Mouse (Mus musculus) limb, embryonic 11.5 days (tissue): ENCODE measurements around the gene 1110008L16Rik. TPM values are rescaled to one million over a fixed set of nuclear protein-coding genes. Genes with fewer than 3 reads are reported as not detected.

ENCODE experiments used
- ATAC-seq: fragments of 200-750 bp; cut with Nextera tagmentation; 2 replicates; pipeline ENCODE4 v1.8.0; 2017; ENCODE audit warnings: low read depth; ENCODE audit not compliant: insufficient number of reproducible peaks, low FRiP score, low TSS enrichment
- DNase-seq: peaks from one replicate; pipeline ENCODE4 v3.0.0-alpha.2; 2015; ENCODE audit warnings: low spot score
- H3K27ac ChIP-seq: fragments of 300-500 bp; sonication (generic); replicated peaks from 2 replicates; pipeline ENCODE4 v1.5.1; 2014; ENCODE audit warnings: low read depth, mild to moderate bottlenecking, low read length
- H3K27me3 ChIP-seq: fragments of 300-500 bp; sonication (generic); 2 replicates; pipeline ENCODE4 v1.6.1; 2014; ENCODE audit warnings: mild to moderate bottlenecking, low read length, mixed read lengths; ENCODE audit not compliant: control insufficient read depth, insufficient read depth
- H3K36me3 ChIP-seq: fragments of 300-500 bp; sonication (generic); 2 replicates; pipeline ENCODE4 v1.6.1; 2014; ENCODE audit warnings: mild to moderate bottlenecking, low read length, moderate library complexity, mixed read lengths; ENCODE audit not compliant: control insufficient read depth, insufficient read depth
- H3K4me1 ChIP-seq: fragments of 300-500 bp; sonication (generic); 2 replicates; pipeline ENCODE4 v1.6.1; 2014; ENCODE audit warnings: low read length, mixed read lengths; ENCODE audit not compliant: control insufficient read depth, insufficient read depth
- H3K4me2 ChIP-seq: fragments of 300-500 bp; sonication (generic); 2 replicates; pipeline ENCODE4 v1.6.1; 2014; ENCODE audit warnings: low read depth, mild to moderate bottlenecking, moderate library complexity; ENCODE audit not compliant: severe bottlenecking
- H3K4me3 ChIP-seq: fragments of 300-500 bp; sonication (generic); 2 replicates; pipeline ENCODE4 v1.5.1; 2014; ENCODE audit warnings: low read depth, low read length
- H3K9ac ChIP-seq: fragments of 300-500 bp; sonication (generic); 2 replicates; pipeline ENCODE4 v1.6.1; 2014; ENCODE audit warnings: mild to moderate bottlenecking, low read length
- H3K9me3 ChIP-seq: fragments of 300-500 bp; sonication (generic); 2 replicates; pipeline ENCODE4 v1.6.1; 2016; ENCODE audit warnings: low read length; ENCODE audit not compliant: control insufficient read depth
- WGBS: fragments of 180-500 bp; shearing (Covaris S2); extraction: QIAGEN DNeasy Blood & Tissue Kit; methylation state at CpG from one replicate; pipeline ENCODE4 v1.1.7; 2014; 5-methylcytosine and 5-hydroxymethylcytosine counted together
- polyA plus RNA-seq: library from polyadenylated mRNA; unstranded; fragments of >200 nt; fragmentation: Nextera tagmentation; extraction: Ambion mirVana; gene quantifications from 2 replicates; pipeline ENCODE4 v1.2.1, GENCODE M21; 2014

Gene 1110008L16Rik
- polyA plus RNA-seq, 1 experiment from 2014 or later = 17.1 TPM

DNA sequence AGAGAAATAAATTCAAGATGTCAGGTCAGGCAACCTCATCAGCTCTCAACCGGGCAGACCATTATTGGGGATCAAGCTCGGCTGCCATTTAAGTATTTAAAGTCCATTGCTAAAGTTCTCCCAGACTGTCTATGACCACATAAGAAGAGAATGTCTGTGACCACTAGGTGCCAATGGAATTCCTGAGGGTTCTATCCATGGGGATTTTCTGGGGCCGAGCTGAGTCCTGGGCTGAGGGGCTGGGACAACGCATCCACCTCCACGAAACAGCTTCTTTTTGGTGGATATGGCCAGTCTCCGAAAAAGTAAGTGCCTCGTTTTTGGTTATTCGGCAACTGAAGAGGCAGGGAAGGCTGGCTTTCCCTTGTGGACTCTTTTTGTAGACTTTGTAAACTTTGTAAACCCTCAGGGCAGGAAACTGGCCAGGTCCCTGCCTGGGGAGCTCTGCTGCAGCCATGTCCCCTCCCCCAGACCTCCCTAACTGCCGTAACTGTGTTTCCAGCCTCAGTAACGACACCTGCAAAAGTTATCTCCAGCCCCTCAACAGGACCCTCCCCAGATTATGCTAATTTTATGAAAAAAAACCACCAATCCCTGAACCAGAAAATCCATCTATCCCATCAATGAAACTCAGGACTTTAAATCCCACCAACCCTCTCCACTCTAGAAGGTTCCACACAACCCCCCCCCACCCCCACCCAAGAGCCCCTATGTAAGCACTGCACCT, 84.8 kb downstream of the 1110008L16Rik start, which contains the start of gene Psma6:
TSS of gene Psma6 (plus strand) at position 200 of the 727 bp plus-strand sequence.
- Histone ChIP-seq H3K4me1 (no peaks in the 10 kb centered on the region), H3K27ac (no peak within 1 kb of the TSS; the same call in 1 of the 2 replicates), H3K4me2 (no peak within 1 kb of the TSS), H3K9me3 (no peaks in the 10 kb centered on the region), H3K36me3 (no peaks in the 10 kb centered on the region), H3K4me3 (no peak within 1 kb of the TSS), H3K27me3 (no peaks in the 10 kb centered on the region), H3K9ac (no peak within 1 kb of the TSS)
- DNase-seq (no peak), ATAC-seq (no peak)
- WGBS = 63% methylated on average over 10 of the region's 10 CpGs

DNA sequence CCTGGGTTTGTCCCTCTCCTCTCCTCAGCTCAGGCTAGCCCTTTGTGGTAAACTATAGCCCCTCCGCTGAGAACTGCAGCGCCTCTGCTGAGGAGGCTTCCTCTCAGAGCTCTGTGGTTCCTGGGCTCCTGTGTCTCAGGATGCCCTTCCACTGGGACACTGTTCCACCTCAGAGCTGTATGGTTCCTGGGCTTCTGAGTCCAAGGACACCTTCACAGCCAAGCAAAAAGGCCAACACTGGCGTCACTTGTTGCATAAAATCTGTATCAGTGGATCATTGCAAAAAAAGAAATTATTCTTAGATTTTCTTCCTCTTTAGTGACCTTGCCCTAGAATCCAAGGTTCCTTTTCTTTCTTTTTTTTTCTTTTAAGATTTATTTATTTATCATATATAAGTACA, 85.4 kb downstream of the 1110008L16Rik start:
- Histone ChIP-seq H3K9ac (no peak overlapping the region), H3K36me3 (no peaks in the 10 kb centered on the region), H3K9me3 (no peaks in the 10 kb centered on the region), H3K27me3 (no peaks in the 10 kb centered on the region), H3K27ac (no peak overlapping the region), H3K4me2 (no peak overlapping the region), H3K4me3 (no peak overlapping the region), H3K4me1 (no peaks in the 10 kb centered on the region)
- DNase-seq (no peak), ATAC-seq (no peak)
- 82% methylated on average over 3 of the region's 3 CpGs for WGBS

DNA sequence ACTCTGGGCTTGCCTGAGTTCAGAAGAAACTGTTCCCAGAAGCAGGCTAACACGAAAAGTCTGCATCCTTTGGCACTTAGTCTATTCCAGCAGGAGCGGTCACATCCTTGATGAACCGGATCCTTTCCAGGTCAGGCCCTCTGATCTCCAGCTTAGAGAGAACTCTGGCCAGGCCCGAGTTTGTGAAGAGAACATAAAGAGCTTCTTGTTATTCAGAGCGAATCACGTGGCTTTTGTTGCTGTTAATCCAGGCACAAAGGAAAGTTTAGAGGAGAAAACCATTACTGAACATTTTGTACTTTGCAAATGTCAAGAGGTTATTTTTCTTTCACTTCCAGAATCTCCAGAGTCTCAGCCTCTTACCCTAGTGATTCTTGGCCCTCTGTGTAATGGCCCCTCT, 86.6 kb downstream of the 1110008L16Rik start:
- H3K9ac ChIP-seq = no peak overlapping the region
- H3K4me2 ChIP-seq = no peak overlapping the region
- no peak overlapping the region for H3K27ac ChIP-seq
- no peaks in the 10 kb centered on the region for H3K36me3 ChIP-seq
- no peak overlapping the region for H3K4me3 ChIP-seq
- DNase-seq (no peak), ATAC-seq (no peak)
- 79% methylated on average over 6 of the region's 6 CpGs for WGBS
- no peaks in the 10 kb centered on the region for H3K4me1 ChIP-seq
- no peaks in the 10 kb centered on the region for H3K27me3 ChIP-seq
- H3K9me3 ChIP-seq = no peaks in the 10 kb centered on the region

- H3K4me2 ChIP-seq = no peak overlapping the region
- DNase-seq (no peak), ATAC-seq (no peak)
- H3K27me3 ChIP-seq = no peaks in the 10 kb centered on the region
- no peak overlapping the region for H3K4me3 ChIP-seq
- no peak overlapping the region for H3K9ac ChIP-seq
- H3K4me1 ChIP-seq = no peaks in the 10 kb centered on the region
- no peak overlapping the region for H3K27ac ChIP-seq
- no peaks in the 10 kb centered on the region for H3K36me3 ChIP-seq
- 75% methylated on average over 9 of the region's 9 CpGs for WGBS
- H3K9me3 ChIP-seq = no peaks in the 10 kb centered on the region
These were observed 87.1 kb downstream of the 1110008L16Rik start for GRCm38 (mm10) chr12:55386456-55386855.

DNA sequence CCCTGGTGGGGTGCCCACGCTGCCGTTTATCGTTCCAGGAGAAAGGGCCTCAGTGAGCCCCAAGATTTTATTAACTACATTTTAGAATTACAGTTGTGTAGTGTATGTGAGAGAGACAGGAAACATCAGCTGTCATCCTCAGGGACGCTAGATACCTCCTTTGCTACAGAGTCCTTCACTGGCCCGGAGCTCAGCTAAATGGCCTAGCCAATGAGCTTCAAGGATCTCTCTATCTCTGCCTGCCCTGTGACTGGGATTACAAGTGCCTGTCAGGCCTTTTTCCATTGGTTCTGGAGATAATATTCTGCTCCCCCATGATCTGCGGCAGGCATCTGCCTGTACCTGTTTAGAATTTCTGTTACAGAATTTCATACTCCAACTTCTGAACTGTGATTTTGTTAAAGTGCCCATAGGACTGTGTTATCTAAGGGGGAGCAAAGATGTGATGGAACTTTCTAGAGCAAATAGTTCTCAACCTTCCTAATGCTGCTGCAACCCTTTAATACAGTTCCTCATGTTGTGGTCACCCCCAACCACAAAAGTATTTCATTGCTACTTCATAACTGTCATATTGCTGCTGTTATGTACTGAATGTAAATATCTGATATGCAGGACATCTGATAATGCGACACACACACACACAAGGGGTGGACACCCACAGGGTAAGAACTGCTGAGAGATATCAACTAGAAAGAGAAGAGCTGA, 87.9 kb downstream of the 1110008L16Rik start:
- Histone ChIP-seq H3K9ac (no peak overlapping the region), H3K27ac (no peak overlapping the region), H3K4me2 (no peak overlapping the region), H3K36me3 (no peaks in the 10 kb centered on the region), H3K9me3 (no peaks in the 10 kb centered on the region), H3K27me3 (no peaks in the 10 kb centered on the region), H3K4me3 (no peak overlapping the region), H3K4me1 (no peaks in the 10 kb centered on the region)
- no peak for ATAC-seq
- WGBS = 82% methylated on average over 7 of the region's 7 CpGs
- DNase-seq = no peak

DNA sequence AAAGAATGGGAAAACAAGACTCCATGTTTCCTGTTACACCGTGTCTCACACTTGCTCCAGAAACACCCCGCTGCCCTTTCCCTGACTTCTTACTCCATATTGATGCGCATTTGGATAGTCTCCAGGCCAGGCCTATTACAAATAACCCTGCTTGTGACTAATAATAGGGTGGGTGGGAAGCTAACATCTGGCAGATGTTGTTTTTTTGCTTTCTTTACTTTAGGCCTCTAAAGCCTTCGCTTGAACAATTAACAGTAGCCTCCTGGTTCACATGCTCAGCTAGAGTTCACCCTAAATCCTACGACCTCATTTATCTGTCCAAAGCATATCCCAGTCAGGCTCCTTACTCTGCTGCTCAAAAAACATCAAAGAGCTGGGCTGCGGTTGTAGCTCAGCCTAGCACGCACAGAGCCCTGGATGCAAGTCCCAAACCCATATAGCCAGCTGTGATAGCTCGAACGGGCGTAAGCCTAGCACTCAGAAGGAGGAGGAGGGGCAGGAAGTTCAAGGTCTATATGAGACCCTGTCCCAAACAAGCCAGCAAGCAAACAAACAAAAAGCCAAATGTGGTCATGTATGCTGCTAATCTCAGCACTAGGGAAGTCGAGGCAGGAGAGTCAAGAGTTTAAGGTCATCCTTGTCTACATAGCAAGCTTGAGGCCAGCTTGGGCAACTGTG, 88.5 kb downstream of the 1110008L16Rik start:
- no peak overlapping the region for H3K9ac ChIP-seq

GRCm38 (mm10) chr12:55388478-55388877, 89.1 kb downstream of the 1110008L16Rik start:
- Histone ChIP-seq H3K27me3 (no peaks in the 10 kb centered on the region), H3K36me3 (no peaks in the 10 kb centered on the region), H3K9me3 (no peaks in the 10 kb centered on the region), H3K27ac (no peak overlapping the region), H3K4me1 (no peaks in the 10 kb centered on the region), H3K4me2 (no peak overlapping the region), H3K4me3 (no peak overlapping the region), H3K9ac (no peak overlapping the region)
- 68% methylated on average over 6 of the region's 6 CpGs for WGBS
- DNase-seq = no peak
- no peak for ATAC-seq

More for the DNA sequence above, 88.5 kb downstream of the 1110008L16Rik start:
- Histone ChIP-seq H3K27ac (no peak overlapping the region), H3K4me3 (no peak overlapping the region), H3K27me3 (no peaks in the 10 kb centered on the region), H3K4me2 (no peak overlapping the region), H3K36me3 (no peaks in the 10 kb centered on the region), H3K4me1 (no peaks in the 10 kb centered on the region), H3K9me3 (no peaks in the 10 kb centered on the region)
- WGBS = 71% methylated on average over 11 of the region's 11 CpGs
- no peak for DNase-seq
- no peak for ATAC-seq

DNA sequence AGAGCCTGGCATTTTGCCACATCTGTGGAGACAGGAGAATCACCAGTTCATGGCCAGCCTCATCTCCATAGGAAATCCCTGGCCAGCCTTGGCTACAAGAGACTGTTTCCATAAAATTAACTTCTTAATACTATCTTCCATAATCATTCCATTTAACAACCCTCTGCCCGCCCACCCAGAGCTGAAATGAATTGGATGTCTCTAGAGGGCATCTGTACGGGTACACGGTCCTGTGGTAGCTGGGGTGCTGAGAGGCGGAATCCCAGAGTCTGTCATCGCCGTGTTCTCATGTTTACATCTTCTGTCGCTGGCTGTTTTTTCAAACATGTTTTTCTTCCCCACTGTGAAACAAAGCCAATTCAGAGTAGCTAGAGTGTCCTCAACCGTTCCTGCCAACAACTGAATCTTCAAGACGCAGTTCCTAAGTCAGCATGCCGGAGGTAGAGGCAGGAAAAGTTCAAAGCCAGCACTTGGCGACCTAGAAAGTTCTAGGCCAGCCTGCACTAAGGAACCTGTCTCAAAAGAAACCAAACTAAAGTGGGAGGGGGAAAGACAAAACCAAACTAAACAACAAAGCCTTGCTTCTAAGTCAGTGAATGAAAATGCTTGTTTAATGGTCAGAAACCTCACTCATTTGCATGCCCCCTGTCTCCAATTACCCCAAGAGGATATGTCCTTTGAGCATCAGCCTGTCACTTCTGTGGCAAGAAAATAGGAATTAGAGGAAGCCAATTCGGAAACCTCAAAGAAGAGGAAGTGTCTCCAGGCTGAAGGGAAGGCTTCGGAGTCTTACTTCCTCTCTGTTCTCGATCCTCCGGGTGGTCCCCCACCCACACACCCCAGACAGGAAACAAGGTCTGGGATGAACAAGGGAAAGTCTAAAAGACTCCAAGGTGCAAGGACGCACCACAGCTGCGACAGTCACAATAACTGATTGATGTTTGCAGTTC, 90.0 kb downstream of the 1110008L16Rik start:
- no peaks in the 10 kb centered on the region for H3K4me1 ChIP-seq
- no peak overlapping the region for H3K9ac ChIP-seq
- H3K4me3 ChIP-seq = no peak overlapping the region
- no peaks in the 10 kb centered on the region for H3K36me3 ChIP-seq
- WGBS = 83% methylated on average over 17 of the region's 17 CpGs
- no peak overlapping the region for H3K27ac ChIP-seq
- no peak overlapping the region for H3K4me2 ChIP-seq
- DNase-seq (no peak), ATAC-seq (no peak)
- no peaks in the 10 kb centered on the region for H3K27me3 ChIP-seq
- H3K9me3 ChIP-seq = no peaks in the 10 kb centered on the region
